Mouse (Mus musculus) CH12.LX (cell line): ENCODE measurements around the gene Plekha6.

ENCODE experiments used
- POLR2A ChIP-seq: IDR thresholded peaks from 2 replicates; pipeline ENCODE4 v1.6.1; 2011; ENCODE audit warnings: low read depth, mild to moderate bottlenecking, improper control_type of control experiment, low read length
- RAD21 ChIP-seq: IDR thresholded peaks from 2 replicates; pipeline ENCODE4 v1.6.1; 2011; ENCODE audit warnings: low read depth, mild to moderate bottlenecking, low read length, improper control_type of control experiment, moderate library complexity

DNA sequence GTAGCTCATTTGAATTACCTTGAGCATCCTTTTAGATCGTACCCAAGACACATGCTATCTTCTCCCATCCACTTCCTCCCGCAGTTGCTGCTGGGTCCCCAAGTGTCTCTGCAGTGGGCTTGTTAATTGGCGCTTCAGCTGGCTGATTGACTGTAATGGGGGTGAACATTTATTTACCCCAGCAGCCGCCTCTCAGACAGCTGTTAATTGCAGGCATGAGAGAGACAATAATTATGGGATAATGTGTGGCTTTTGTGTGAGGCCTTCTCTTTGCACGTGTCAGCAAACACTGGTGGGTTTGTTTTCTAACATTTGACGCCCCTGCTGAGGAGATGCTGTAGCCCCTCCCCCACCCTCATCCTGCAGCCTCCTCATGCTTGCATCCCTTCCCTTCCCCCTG, 32.2 kb downstream of the Plekha6 start:
- no peak for TF ChIP-seq RAD21
- no peak for TF ChIP-seq POLR2A
